ENCODE assay signal across 31 mouse cellular contexts in the genomic region with DNA sequence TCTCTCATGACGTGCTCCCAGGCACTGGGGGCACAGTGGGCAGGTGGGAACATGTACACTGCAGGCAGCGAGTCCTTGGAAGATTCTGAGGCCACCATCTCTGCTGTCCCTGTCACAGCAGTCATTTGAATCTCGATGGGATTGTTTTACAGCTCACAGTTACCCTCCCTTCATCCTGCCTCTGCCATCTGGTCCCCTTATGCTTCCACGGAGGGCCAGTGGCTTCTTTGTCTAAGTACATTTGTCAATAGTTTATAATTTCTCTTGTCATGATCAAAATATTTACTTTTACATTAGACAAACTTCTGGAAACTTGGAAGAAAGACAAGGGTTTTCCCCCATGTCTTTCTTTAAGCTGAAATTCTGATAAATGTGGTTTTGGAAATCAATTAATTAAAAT. TPM values are rescaled to one million over a fixed set of nuclear protein-coding genes. Genes with fewer than 3 reads are reported as not detected.
DNase-seq lines count a peak whose midpoint lies in the region; ATAC-seq and TF ChIP-seq lines count a peak whose summit lies in the region.
"Had no signal": no experiment of that assay in that cellular context is flagged by ENCODE, and none has a peak within 500 bp of the region (broad histone marks: within the 10 kb centered on the region; RNA-seq: fewer than 3 reads in every experiment).

No protein-coding gene starts in this region.

- no peak for TF ChIP-seq EP300 in lung, postnatal 0 days (IDR thresholded peaks at IDR 0.05)

- no peaks in the 10 kb centered on the region; the same call in 1 of the 2 replicates for H3K4me1 ChIP-seq in intestine, embryonic 15.5 days (replicated peaks)
- H3K4me1 ChIP-seq in intestine, postnatal 0 days (replicated peaks; ENCODE audit: control insufficient read depth, insufficient read depth, low read length) = no peaks in the 10 kb centered on the region
- H3K4me1 ChIP-seq in lung, embryonic 14.5 days (ENCODE audit: insufficient read depth) = peaks cover 8% of the 10 kb centered on the region; the same call in 1 of the 2 replicates
- H3K4me1 ChIP-seq in lung, postnatal 0 days (ENCODE audit: insufficient read depth, low read depth, low read length) = no peaks in the 10 kb centered on the region
- H3K4me1 ChIP-seq in midbrain, embryonic 11.5 days (ENCODE audit: control insufficient read depth, insufficient read depth, low read length) = peaks cover 7% of the 10 kb centered on the region
- H3K4me1 ChIP-seq in midbrain, embryonic 15.5 days = no peaks in the 10 kb centered on the region
- H3K4me1 ChIP-seq: embryonic facial prominence, embryonic 10.5 days; embryonic facial prominence, embryonic 13.5 days; heart, embryonic 10.5 days; heart, embryonic 13.5 days had no signal

- no peaks in the 10 kb centered on the region for H3K36me3 ChIP-seq in intestine, embryonic 15.5 days
- H3K36me3 ChIP-seq in intestine, postnatal 0 days (ENCODE audit: control insufficient read depth, insufficient read depth) = no peaks in the 10 kb centered on the region
- H3K36me3 ChIP-seq in lung, embryonic 14.5 days (ENCODE audit: insufficient read depth) = no peaks in the 10 kb centered on the region
- no peaks in the 10 kb centered on the region for H3K36me3 ChIP-seq in lung, postnatal 0 days (ENCODE audit: insufficient read depth, low read length)
- H3K36me3 ChIP-seq in midbrain, embryonic 11.5 days (ENCODE audit: control insufficient read depth, insufficient read depth, low read length) = no peaks in the 10 kb centered on the region
- H3K36me3 ChIP-seq in midbrain, embryonic 15.5 days (replicated peaks) = no peaks in the 10 kb centered on the region
- H3K36me3 ChIP-seq: embryonic facial prominence, embryonic 10.5 days; embryonic facial prominence, embryonic 13.5 days; forebrain, embryonic 12.5 days; heart, embryonic 10.5 days; heart, embryonic 13.5 days had no signal

- WGBS in intestine, embryonic 15.5 days = 42% methylated on average over 4 of the region's 4 CpGs
- 45% methylated on average over 4 of the region's 4 CpGs for whole genome bisulfite sequencing in intestine, postnatal 0 days
- 44% methylated on average over 4 of the region's 4 CpGs for WGBS in lung, embryonic 14.5 days
- 29% methylated on average over 4 of the region's 4 CpGs for WGBS in lung, postnatal 0 days
- 59% methylated on average over 4 of the region's 4 CpGs for whole genome bisulfite sequencing in midbrain, embryonic 11.5 days
- WGBS in midbrain, embryonic 15.5 days = 58% methylated on average over 4 of the region's 4 CpGs

- no peaks in the 10 kb centered on the region for H3K9me3 ChIP-seq in intestine, embryonic 15.5 days
- H3K9me3 ChIP-seq in intestine, postnatal 0 days (ENCODE audit: control insufficient read depth) = no peaks in the 10 kb centered on the region
- H3K9me3 ChIP-seq in lung, embryonic 14.5 days (ENCODE audit: low read depth, low read length) = no peaks in the 10 kb centered on the region
- H3K9me3 ChIP-seq in lung, postnatal 0 days (ENCODE audit: low read length) = no peaks in the 10 kb centered on the region
- no peaks in the 10 kb centered on the region for H3K9me3 ChIP-seq in midbrain, embryonic 11.5 days (ENCODE audit: control insufficient read depth, low read length)
- no peaks in the 10 kb centered on the region for H3K9me3 ChIP-seq in midbrain, embryonic 15.5 days
- H3K9me3 ChIP-seq: embryonic facial prominence, embryonic 10.5 days; embryonic facial prominence, embryonic 13.5 days; forebrain, embryonic 12.5 days; heart, embryonic 10.5 days; heart, embryonic 13.5 days had no signal

- 0 out of 2 replicates have a peak overlapping the region, but pooled peaks have one; percentile 1 for H3K4me2 ChIP-seq in intestine, embryonic 15.5 days (replicated peaks)
- H3K4me2 ChIP-seq in intestine, postnatal 0 days (replicated peaks; ENCODE audit: low read depth) = no peak overlapping the region
- H3K4me2 ChIP-seq in lung, embryonic 14.5 days = no peak overlapping the region
- no peak overlapping the region for H3K4me2 ChIP-seq in lung, postnatal 0 days (replicated peaks; ENCODE audit: low read depth, low read length)
- no peak overlapping the region for H3K4me2 ChIP-seq in midbrain, embryonic 11.5 days
- no peak overlapping the region for H3K4me2 ChIP-seq in midbrain, embryonic 15.5 days
- H3K4me2 ChIP-seq: embryonic facial prominence, embryonic 13.5 days; forebrain, embryonic 12.5 days; heart, embryonic 13.5 days; hindbrain, embryonic 14.5 days had no signal

- H3K9ac ChIP-seq in intestine, embryonic 15.5 days = no peak overlapping the region
- H3K9ac ChIP-seq in intestine, postnatal 0 days (ENCODE audit: low read depth, low read length) = no peak overlapping the region
- no peak overlapping the region for H3K9ac ChIP-seq in lung, embryonic 14.5 days
- no peak overlapping the region for H3K9ac ChIP-seq in lung, postnatal 0 days (replicated peaks; ENCODE audit: low read depth)
- H3K9ac ChIP-seq in midbrain, embryonic 11.5 days (ENCODE audit: low read length) = no peak overlapping the region
- H3K9ac ChIP-seq in midbrain, embryonic 15.5 days = no peak overlapping the region
- H3K9ac ChIP-seq: embryonic facial prominence, embryonic 13.5 days; forebrain, embryonic 12.5 days; heart, embryonic 13.5 days; hindbrain, embryonic 14.5 days had no signal

- DNase-seq in cerebellum, postnatal 10 days = peak; percentile 22 to 26
- DNase-seq in cerebellum, adult 11-12 months = no peak
- peak; percentile 62 for DNase-seq in lung, embryonic 14.5 days
- no peak for DNase-seq in lung, postnatal 0 days (ENCODE audit: low spot score)
- peak; percentile 47 for DNase-seq in midbrain, embryonic 11.5 days (ENCODE audit: low spot score, missing footprints)
- DNase-seq: adrenal gland, adult 8-10 months; adrenal gland, postnatal 25 days; cerebellum, adult 2 months; cerebellum, adult 9-11 months; cerebellum, postnatal 36 days; embryo, embryonic 11 days; gastrocnemius, postnatal 10 days; gastrocnemius, postnatal 36 days; heart, adult 2 months; heart, postnatal 14 days; heart, postnatal 4 days had no signal

- no peaks in the 10 kb centered on the region for H3K27me3 ChIP-seq in intestine, embryonic 15.5 days (replicated peaks)
- H3K27me3 ChIP-seq in intestine, postnatal 0 days (replicated peaks; ENCODE audit: control insufficient read depth, insufficient read depth, low read length) = no peaks in the 10 kb centered on the region
- no peaks in the 10 kb centered on the region for H3K27me3 ChIP-seq in lung, embryonic 14.5 days (ENCODE audit: insufficient read depth, low read length)
- H3K27me3 ChIP-seq in lung, postnatal 0 days (replicated peaks; ENCODE audit: insufficient read depth, low read length) = no peaks in the 10 kb centered on the region
- H3K27me3 ChIP-seq in midbrain, embryonic 11.5 days (ENCODE audit: control insufficient read depth, insufficient read depth, low read length) = no peaks in the 10 kb centered on the region
- no peaks in the 10 kb centered on the region for H3K27me3 ChIP-seq in midbrain, embryonic 15.5 days (replicated peaks)
- H3K27me3 ChIP-seq: embryonic facial prominence, embryonic 13.5 days; forebrain, embryonic 12.5 days; heart, embryonic 13.5 days had no signal

- H3K4me3 ChIP-seq in intestine, embryonic 15.5 days (replicated peaks) = no peak overlapping the region
- no peak overlapping the region for H3K4me3 ChIP-seq in intestine, postnatal 0 days (ENCODE audit: low read depth, low read length)
- H3K4me3 ChIP-seq in lung, embryonic 14.5 days (ENCODE audit: low read depth, low read length) = no peak overlapping the region
- H3K4me3 ChIP-seq in lung, postnatal 0 days (ENCODE audit: low read depth, low read length) = no peak overlapping the region
- H3K4me3 ChIP-seq in midbrain, embryonic 11.5 days (ENCODE audit: low read depth, low read length) = no peak overlapping the region
- H3K4me3 ChIP-seq in midbrain, embryonic 15.5 days = no peak overlapping the region
- H3K4me3 ChIP-seq: embryonic facial prominence, embryonic 10.5 days; embryonic facial prominence, embryonic 13.5 days; erythroblast, embryonic 14.5 days; forebrain, embryonic 12.5 days; heart, adult 2 months; heart, embryonic 10.5 days; heart, embryonic 13.5 days had no signal

- ATAC-seq in intestine, embryonic 15.5 days = no peak
- no peak for ATAC-seq in intestine, postnatal 0 days
- no peak for ATAC-seq in lung, embryonic 14.5 days (ENCODE audit: insufficient read depth)
- ATAC-seq in lung, postnatal 0 days = no peak
- no peak for ATAC-seq in midbrain, embryonic 11.5 days (ENCODE audit: low FRiP score)
- ATAC-seq in midbrain, embryonic 15.5 days (replicated peaks) = no peak
- ATAC-seq: activated CD4-positive, CD25-positive, alpha-beta regulatory T cell, adult 4 months; hindbrain, postnatal 0 days had no signal

- no peak for TF ChIP-seq CTCF in intestine, postnatal 0 days (IDR thresholded peaks at IDR 0.05; ENCODE audit: low read depth)
- TF ChIP-seq CTCF in lung, embryonic 14.5 days (IDR thresholded peaks at IDR 0.05; ENCODE audit: low read depth) = no peak
- TF ChIP-seq CTCF in lung, postnatal 0 days (IDR thresholded peaks at IDR 0.05) = no peak

- no peak overlapping the region for H3K27ac ChIP-seq in intestine, embryonic 15.5 days
- no peak overlapping the region for H3K27ac ChIP-seq in intestine, postnatal 0 days (ENCODE audit: low read depth, low read length)
- H3K27ac ChIP-seq in lung, embryonic 14.5 days (ENCODE audit: low read depth) = no peak overlapping the region
- H3K27ac ChIP-seq in lung, postnatal 0 days (ENCODE audit: low read length) = no peak overlapping the region
- H3K27ac ChIP-seq in midbrain, embryonic 11.5 days (ENCODE audit: low read depth, low read length) = no peak overlapping the region
- no peak overlapping the region for H3K27ac ChIP-seq in midbrain, embryonic 15.5 days
- H3K27ac ChIP-seq: embryonic facial prominence, embryonic 10.5 days; embryonic facial prominence, embryonic 13.5 days; forebrain, embryonic 12.5 days; heart, adult 2 months; heart, embryonic 10.5 days; heart, embryonic 13.5 days; hindbrain, embryonic 14.5 days; hindbrain, postnatal 0 days had no signal

RNA-seq across cellular contexts. Expression of a gene that starts 8.8 kb away (rescaled TPM):
- 4.5 and 4.6 TPM in 2 replicates for polyA plus RNA-seq in intestine, embryonic 15.5 days (2015; fragmentation: Nextera tagmentation; extraction: Ambion mirVana)
- 4.1 and 5.1 TPM in 2 replicates for polyA plus RNA-seq in intestine, postnatal 0 days (2015; fragmentation: Nextera tagmentation; extraction: Ambion mirVana)
- 3.3 and 4.3 TPM in 2 replicates for polyA plus RNA-seq in lung, embryonic 14.5 days (2014; fragmentation: Nextera tagmentation; extraction: Ambion mirVana)
- 9.4 and 10.2 TPM in 2 replicates for polyA plus RNA-seq in lung, postnatal 0 days (2015; fragmentation: Nextera tagmentation; extraction: Ambion mirVana)
- polyA plus RNA-seq in midbrain, embryonic 11.5 days (2014; fragmentation: Nextera tagmentation; extraction: Ambion mirVana) = 2.6 and 3.4 TPM in 2 replicates
- 49.0 and 50.7 TPM in 2 replicates for polyA plus RNA-seq in midbrain, embryonic 15.5 days (2015; fragmentation: Nextera tagmentation; extraction: Ambion mirVana)
- polyA plus RNA-seq: activated CD4-positive, CD25-positive, alpha-beta regulatory T cell, adult 4 months; erythroblast, embryonic 14.5 days had no signal

RNA-seq across cellular contexts. Expression of a gene that starts 20.0 kb away (rescaled TPM):
- polyA plus RNA-seq in intestine, embryonic 15.5 days (2015; fragmentation: Nextera tagmentation; extraction: Ambion mirVana) = not detected in 2 replicates
- 0.65 and 0.77 TPM in 2 replicates for polyA plus RNA-seq in intestine, postnatal 0 days (2015; fragmentation: Nextera tagmentation; extraction: Ambion mirVana)
- not detected in 2 replicates for polyA plus RNA-seq in lung, embryonic 14.5 days (2014; fragmentation: Nextera tagmentation; extraction: Ambion mirVana)
- polyA plus RNA-seq in lung, postnatal 0 days (2015; fragmentation: Nextera tagmentation; extraction: Ambion mirVana) = not detected in 2 replicates
- not detected in 2 replicates for polyA plus RNA-seq in midbrain, embryonic 11.5 days (2014; fragmentation: Nextera tagmentation; extraction: Ambion mirVana)
- 0.30 TPM in 1 of 2 replicates, not detected in the other for polyA plus RNA-seq in midbrain, embryonic 15.5 days (2015; fragmentation: Nextera tagmentation; extraction: Ambion mirVana)
- polyA plus RNA-seq: activated CD4-positive, CD25-positive, alpha-beta regulatory T cell, adult 4 months; cerebellum, adult 2 months; cortical plate, adult 2 months; embryonic facial prominence, embryonic 10.5 days; embryonic facial prominence, embryonic 13.5 days; erythroblast, embryonic 14.5 days; forebrain, embryonic 12.5 days; heart, adult 2 months; heart, embryonic 10.5 days; heart, embryonic 13.5 days; heart, embryonic 16.5 days; hindbrain, embryonic 11.5 days had no signal

Comparison
In these comparisons a context has a peak if more than half of its experiments do, and no peak if none do; other contexts are left out.
1. DNase-seq: peak in cerebellum, postnatal 10 days (2 of 2), lung, embryonic 14.5 days (single experiment) and midbrain, embryonic 11.5 days (single experiment); none in cerebellum, adult 11-12 months (single experiment) and lung, postnatal 0 days (single experiment).